Mouse (Mus musculus) liver, adult 2 months (tissue): ENCODE measurements around the gene Snrpn. TPM values are rescaled to one million over a fixed set of nuclear protein-coding genes. Genes with fewer than 3 reads are reported as not detected.

Source experiments
- DNase-seq: peaks from one replicate; pipeline ENCODE4 v3.0.0-alpha.2; 2011; ENCODE audit warnings: low read depth, low spot score; ENCODE audit errors: extremely low read depth
- H3K27ac ChIP-seq: fragments of 200-500 bp; replicated peaks from 2 replicates; pipeline ENCODE4 v1.5.1; 2012; ENCODE audit warnings: low read depth, mild to moderate bottlenecking, control low read depth, inconsistent platforms, low read length; ENCODE audit not compliant: insufficient read depth
- H3K27me3 ChIP-seq: fragments of 200-500 bp; 2 replicates; pipeline ENCODE4 v1.6.1; 2012; ENCODE audit warnings: mild to moderate bottlenecking, moderate library complexity, low read length, inconsistent platforms; ENCODE audit not compliant: control insufficient read depth, insufficient read depth
- H3K36me3 ChIP-seq: fragments of 200-500 bp; 2 replicates; pipeline ENCODE4 v1.6.1; 2012; ENCODE audit warnings: low read length, inconsistent platforms; ENCODE audit not compliant: control insufficient read depth, insufficient read depth
- H3K4me1 ChIP-seq: fragments of 200-500 bp; 2 replicates; pipeline ENCODE4 v1.6.1; 2011; ENCODE audit warnings: low read length; ENCODE audit not compliant: control insufficient read depth, insufficient read depth
- H3K4me3 ChIP-seq: fragments of 200-500 bp; 2 replicates; pipeline ENCODE4 v1.5.1; 2011; ENCODE audit warnings: low read depth, mild to moderate bottlenecking, control low read depth, low read length, moderate library complexity; ENCODE audit not compliant: insufficient read depth
- H3K79me2 ChIP-seq: fragments of 200-500 bp; 2 replicates; pipeline ENCODE4 v1.6.1; 2012; ENCODE audit warnings: inconsistent platforms, mild to moderate bottlenecking, low read length, moderate library complexity; ENCODE audit not compliant: control insufficient read depth, insufficient read depth
- H3K9ac ChIP-seq: fragments of 200-500 bp; 2 replicates; pipeline ENCODE4 v1.6.1; 2012; ENCODE audit warnings: low read depth, mild to moderate bottlenecking, control low read depth, inconsistent platforms, low read length
- CTCF ChIP-seq: fragments of 200-500 bp; IDR thresholded peaks from 2 replicates; pipeline ENCODE4 v1.5.1; 2011; ENCODE audit warnings: low read depth, low read length, control low read depth
- POLR2A ChIP-seq: fragments of 200-500 bp; IDR thresholded peaks from 2 replicates; pipeline ENCODE4 v1.6.1; 2011; ENCODE audit warnings: low read length, control low read depth; ENCODE audit not compliant: insufficient read depth; ENCODE audit errors: extremely low read depth
- WGBS: fragments of 180-500 bp; shearing (Covaris S2); methylation state at CpG from one replicate; pipeline ENCODE4 v1.1.7; 2018; 5-methylcytosine and 5-hydroxymethylcytosine counted together
- polyA plus RNA-seq: library from polyadenylated mRNA; depleted of rRNA; stranded (reverse); fragments of >200 nt; gene quantifications from 2 replicates; pipeline ENCODE4 v1.2.3, GENCODE M21; 2012
- total RNA-seq: library from RNA; depleted of rRNA; stranded (reverse); fragments of >200 nt; gene quantifications from 2 replicates; pipeline ENCODE4 v1.2.3, GENCODE M21; 2014

Gene Snrpn
- total and polyA plus RNA-seq, 2 experiments, result 11.2 to 14.6 TPM

GRCm38 (mm10) chr7:60097154-60097859 lies 42.7 kb downstream of the Snrpn start:
- Histone ChIP-seq H3K27me3 (no peaks in the 10 kb centered on the region), H3K9ac (no peak overlapping the region), H3K4me3 (no peak overlapping the region), H3K36me3 (no peaks in the 10 kb centered on the region), H3K4me1 (no peaks in the 10 kb centered on the region), H3K27ac (no peak overlapping the region), H3K79me2 (no peaks in the 10 kb centered on the region)
- no peak for DNase-seq
- TF ChIP-seq CTCF (no peak), POLR2A (no peak)
- WGBS, result 57% methylated on average over 3 of the region's 3 CpGs

- no peak for DNase-seq
- WGBS, result 66% methylated on average over 2 of the region's 2 CpGs
Observed at GRCm38 (mm10) chr7:60076301-60076700, 63.7 kb downstream of the Snrpn start.

GRCm38 (mm10) chr7:60047481-60048201 lies 92.4 kb downstream of the Snrpn start:
- 72% methylated on average over 6 of the region's 6 CpGs for WGBS
- TF ChIP-seq CTCF (no peak), POLR2A (no peak)
- Histone ChIP-seq H3K27me3 (no peaks in the 10 kb centered on the region), H3K9ac (no peak overlapping the region), H3K4me1 (no peaks in the 10 kb centered on the region), H3K4me3 (no peak overlapping the region), H3K27ac (no peak overlapping the region), H3K79me2 (no peaks in the 10 kb centered on the region), H3K36me3 (no peaks in the 10 kb centered on the region)
- no peak for DNase-seq

More at GRCm38 (mm10) chr7:60076301-60076700, 63.7 kb downstream of the Snrpn start:
- no peak for TF ChIP-seq CTCF
- TF ChIP-seq POLR2A, result no peak
- no peaks in the 10 kb centered on the region for H3K4me1 ChIP-seq
- no peak overlapping the region for H3K4me3 ChIP-seq
- no peak overlapping the region for H3K9ac ChIP-seq
- no peaks in the 10 kb centered on the region for H3K79me2 ChIP-seq
- no peak overlapping the region for H3K27ac ChIP-seq
- no peaks in the 10 kb centered on the region for H3K36me3 ChIP-seq
- no peaks in the 10 kb centered on the region for H3K27me3 ChIP-seq

GRCm38 (mm10) chr7:60013186-60013585 lies 126.8 kb downstream of the Snrpn start:
- no peaks in the 10 kb centered on the region for H3K27me3 ChIP-seq
- WGBS, result 68% methylated on average over 3 of the region's 3 CpGs
- H3K79me2 ChIP-seq, result no peaks in the 10 kb centered on the region
- DNase-seq, result no peak
- H3K9ac ChIP-seq, result no peak overlapping the region
- no peaks in the 10 kb centered on the region for H3K4me1 ChIP-seq
- H3K36me3 ChIP-seq, result no peaks in the 10 kb centered on the region
- no peak overlapping the region for H3K27ac ChIP-seq
- H3K4me3 ChIP-seq, result no peak overlapping the region
- TF ChIP-seq CTCF, result no peak
- no peak for TF ChIP-seq POLR2A

GRCm38 (mm10) chr7:60007727-60008360 lies 132.2 kb downstream of the Snrpn start:
- no peaks in the 10 kb centered on the region for H3K36me3 ChIP-seq
- H3K4me1 ChIP-seq, result no peaks in the 10 kb centered on the region
- H3K4me3 ChIP-seq, result no peak overlapping the region
- no peaks in the 10 kb centered on the region for H3K27me3 ChIP-seq
- 0 out of 2 replicates have a peak, but pooled peaks cover 3% of the 10 kb centered on the region for H3K79me2 ChIP-seq
- TF ChIP-seq POLR2A (no peak), CTCF (no peak)
- H3K9ac ChIP-seq, result no peak overlapping the region
- WGBS, result 38% methylated on average over 3 of the region's 3 CpGs
- no peak for DNase-seq
- no peak overlapping the region for H3K27ac ChIP-seq
